Mouse (Mus musculus) MEL (cell line): ENCODE measurements around the gene Macrod2. TPM values are rescaled to one million over a fixed set of nuclear protein-coding genes. Genes with fewer than 3 reads are reported as not detected.

Source experiments
- DNase-seq: peaks from one replicate; pipeline ENCODE4 v3.0.0; 2011; ENCODE audit warnings: low read depth, low spot score
- H3K27ac ChIP-seq: 2 replicates; pipeline ENCODE4 v1.5.1; 2012; ENCODE audit warnings: low read depth, mild to moderate bottlenecking, control low read depth, low read length, moderate library complexity; ENCODE audit not compliant: control insufficient read depth
- H3K27me3 ChIP-seq, 2 experiments: fragments of 150-350 bp in 1 of 2; sonication (generic) in 1 of 2; 2 replicates each; pipeline ENCODE4 v1.6.1; 2012; ENCODE audit warnings: low read length in 2 of 2, mild to moderate bottlenecking in 2 of 2, improper control_type of control experiment in 1 of 2, moderate library complexity in 1 of 2; ENCODE audit not compliant: insufficient read depth in 2 of 2, control insufficient read depth in 1 of 2
- H3K36me3 ChIP-seq, 2 experiments: 2 replicates each; pipeline ENCODE4 v1.6.1; 2012 to 2014; ENCODE audit warnings: low read length in 2 of 2, improper control_type of control experiment in 1 of 2, inconsistent platforms in 1 of 2, mild to moderate bottlenecking in 1 of 2; ENCODE audit not compliant: insufficient read depth in 2 of 2, control insufficient read depth in 1 of 2
- H3K4me1 ChIP-seq, 2 experiments: fragments of 150-350 bp in 1 of 2; sonication (generic) in 1 of 2; 2 replicates each; pipeline ENCODE4 v1.6.1; 2012; ENCODE audit warnings: low read length in 2 of 2, improper control_type of control experiment in 1 of 2, mild to moderate bottlenecking in 1 of 2; ENCODE audit not compliant: insufficient read depth in 2 of 2, control insufficient read depth in 1 of 2
- H3K4me3 ChIP-seq, 2 experiments: fragments of 150-350 bp in 1 of 2; sonication (generic) in 1 of 2; 2 replicates each; pipeline ENCODE4 v1.5.1; 2012; ENCODE audit warnings: low read depth in 2 of 2, low read length in 2 of 2, mild to moderate bottlenecking in 2 of 2, moderate library complexity in 2 of 2, control low read depth in 1 of 2, improper control_type of control experiment in 1 of 2; ENCODE audit not compliant: control insufficient read depth in 1 of 2, insufficient read depth in 1 of 2
- H3K79me2 ChIP-seq: 2 replicates; pipeline ENCODE4 v1.6.1; 2012; ENCODE audit warnings: mild to moderate bottlenecking, low read length, moderate library complexity; ENCODE audit not compliant: control insufficient read depth, poor library complexity, insufficient read depth
- H3K9ac ChIP-seq: 2 replicates; pipeline ENCODE4 v1.6.1; 2012; ENCODE audit warnings: low read depth, mild to moderate bottlenecking, control low read depth, low read length, moderate library complexity; ENCODE audit not compliant: control insufficient read depth, poor library complexity, severe bottlenecking
- H3K9me3 ChIP-seq: fragments of 150-350 bp; sonication (generic); replicated peaks from 2 replicates; pipeline ENCODE4 v1.6.1; 2012; ENCODE audit warnings: mild to moderate bottlenecking, low read length, improper control_type of control experiment, moderate library complexity; ENCODE audit not compliant: insufficient read depth
- BHLHE40 ChIP-seq: IDR thresholded peaks from 2 replicates; pipeline ENCODE4 v1.6.1; 2012; ENCODE audit warnings: low read depth, mild to moderate bottlenecking, inconsistent platforms, low read length, improper control_type of control experiment, borderline replicate concordance
- CHD2 ChIP-seq: IDR thresholded peaks from 2 replicates; pipeline ENCODE4 v1.6.1; 2011; ENCODE audit warnings: low read length, improper control_type of control experiment
- CTCF ChIP-seq, 3 experiments: IDR thresholded peaks in 2 of 3; conservative IDR thresholded peaks in 1 of 3; 2 replicates each; pipeline ENCODE4 v1.5.1; 2011 to 2012; ENCODE audit warnings: low read length in 3 of 3, low read depth in 2 of 3, mild to moderate bottlenecking in 2 of 3, improper control_type of control experiment in 1 of 3, inconsistent platforms in 1 of 3, mixed read lengths in 1 of 3, moderate library complexity in 1 of 3; ENCODE audit not compliant: control insufficient read depth in 1 of 3, insufficient read depth in 1 of 3, poor library complexity in 1 of 3, severe bottlenecking in 1 of 3
- E2F4 ChIP-seq: IDR thresholded peaks from 2 replicates; pipeline ENCODE4 v1.6.1; 2011; ENCODE audit warnings: low read depth, low read length, improper control_type of control experiment, borderline replicate concordance
- ELF1 ChIP-seq: IDR thresholded peaks from 2 replicates; pipeline ENCODE4 v1.6.1; 2014; ENCODE audit warnings: low read depth, mild to moderate bottlenecking, inconsistent platforms, low read length, improper control_type of control experiment, moderate library complexity
- EP300 ChIP-seq, 2 experiments: IDR thresholded peaks; 2 replicates each; pipeline ENCODE4 v1.6.1; 2011; ENCODE audit warnings: improper control_type of control experiment in 2 of 2, low read length in 2 of 2, low read depth in 1 of 2, mild to moderate bottlenecking in 1 of 2
- GABPA ChIP-seq: IDR thresholded peaks from 2 replicates; pipeline ENCODE4 v1.6.1; 2012; ENCODE audit warnings: low read depth, mild to moderate bottlenecking, inconsistent platforms, low read length, improper control_type of control experiment, moderate library complexity
- GATA1 ChIP-seq: IDR thresholded peaks from 2 replicates; pipeline ENCODE4 v1.6.1; 2011; ENCODE audit warnings: low read depth, low read length, improper control_type of control experiment
- HCFC1 ChIP-seq: IDR thresholded peaks from 2 replicates; pipeline ENCODE4 v1.6.1; 2012; ENCODE audit warnings: low read depth, mild to moderate bottlenecking, inconsistent platforms, low read length, improper control_type of control experiment, moderate library complexity
- MAFK ChIP-seq: IDR thresholded peaks from 2 replicates; pipeline ENCODE4 v1.6.1; 2011; ENCODE audit warnings: low read depth, mild to moderate bottlenecking, low read length, improper control_type of control experiment, borderline replicate concordance
- MAX ChIP-seq: IDR thresholded peaks from 2 replicates; pipeline ENCODE4 v1.6.1; 2011; ENCODE audit warnings: low read length, improper control_type of control experiment
- MAZ ChIP-seq: IDR thresholded peaks from 2 replicates; pipeline ENCODE4 v1.6.1; 2012; ENCODE audit warnings: low read depth, mild to moderate bottlenecking, inconsistent platforms, low read length, improper control_type of control experiment
- MEF2A ChIP-seq: IDR thresholded peaks from 2 replicates; pipeline ENCODE4 v1.6.1; 2014; ENCODE audit warnings: low read depth, mild to moderate bottlenecking, inconsistent platforms, low read length, improper control_type of control experiment; ENCODE audit not compliant: poor library complexity, insufficient replicate concordance, severe bottlenecking; ENCODE audit errors: extremely low read depth
- MXI1 ChIP-seq: IDR thresholded peaks from 2 replicates; pipeline ENCODE4 v1.6.1; 2011; ENCODE audit warnings: mild to moderate bottlenecking, low read depth, low read length, improper control_type of control experiment
- MYB ChIP-seq: IDR thresholded peaks from 2 replicates; pipeline ENCODE4 v1.6.1; 2011; ENCODE audit warnings: mild to moderate bottlenecking, low read depth, low read length, improper control_type of control experiment
- NELFE ChIP-seq: IDR thresholded peaks from 2 replicates; pipeline ENCODE4 v1.6.1; 2011; ENCODE audit warnings: low read depth, low read length, improper control_type of control experiment
- POLR2AphosphoS5 ChIP-seq: IDR thresholded peaks from 2 replicates; pipeline ENCODE4 v1.6.1; 2012; ENCODE audit warnings: low read depth, borderline replicate concordance, mild to moderate bottlenecking, inconsistent platforms, low read length, moderate library complexity, mixed read lengths
- RAD21 ChIP-seq: IDR thresholded peaks from 2 replicates; pipeline ENCODE4 v1.6.1; 2011; ENCODE audit warnings: mild to moderate bottlenecking, low read depth, low read length, improper control_type of control experiment
- SIN3A ChIP-seq: IDR thresholded peaks from 2 replicates; pipeline ENCODE4 v1.6.1; 2012; ENCODE audit warnings: low read length, improper control_type of control experiment, inconsistent platforms
- TAL1 ChIP-seq: IDR thresholded peaks from 2 replicates; pipeline ENCODE4 v1.6.1; 2012; ENCODE audit warnings: mild to moderate bottlenecking, inconsistent platforms, low read length, moderate library complexity, mixed read lengths
- TBP ChIP-seq: IDR thresholded peaks from 2 replicates; pipeline ENCODE4 v1.8.0; 2011; ENCODE audit warnings: low read depth, low read length, improper control_type of control experiment
- TCF12 ChIP-seq: IDR thresholded peaks from 2 replicates; pipeline ENCODE4 v1.6.1; 2014; ENCODE audit warnings: low read depth, mild to moderate bottlenecking, inconsistent platforms, low read length, improper control_type of control experiment, moderate library complexity
- UBTF ChIP-seq: IDR thresholded peaks from 2 replicates; pipeline ENCODE4 v1.6.1; 2012; ENCODE audit warnings: low read depth, mild to moderate bottlenecking, inconsistent platforms, low read length, improper control_type of control experiment, moderate library complexity, borderline replicate concordance; ENCODE audit not compliant: insufficient read depth
- USF1 ChIP-seq: IDR thresholded peaks from 2 replicates; pipeline ENCODE4 v1.6.1; 2014; ENCODE audit warnings: low read depth, mild to moderate bottlenecking, inconsistent platforms, low read length, improper control_type of control experiment, moderate library complexity
- ZC3H11A ChIP-seq: IDR thresholded peaks from 2 replicates; pipeline ENCODE4 v1.6.1; 2012; ENCODE audit warnings: low read depth, mild to moderate bottlenecking, inconsistent platforms, low read length, improper control_type of control experiment
- ZKSCAN1 ChIP-seq: IDR thresholded peaks from 2 replicates; pipeline ENCODE4 v1.6.1; 2012; ENCODE audit warnings: low read depth, mild to moderate bottlenecking, inconsistent platforms, low read length, improper control_type of control experiment, moderate library complexity
- ZNF384 ChIP-seq: IDR thresholded peaks from 2 replicates; pipeline ENCODE4 v1.6.1; 2012; ENCODE audit warnings: low read depth, mild to moderate bottlenecking, inconsistent platforms, low read length, improper control_type of control experiment
- polyA plus RNA-seq, 2 experiments: library from polyadenylated mRNA; stranded (reverse) in 1 of 2; unstranded in 1 of 2; fragments of >175 nt in 1 of 2; fragments of >200 nt in 1 of 2; gene quantifications; 2 replicates each; pipeline versions ENCODE4 v1.2.1 to v1.2.4; 2012; ENCODE audit warnings: low replicate concordance in 2 of 2, low read depth in 1 of 2; ENCODE audit not compliant: insufficient read length in 2 of 2, insufficient read depth in 1 of 2, missing spikeins in 1 of 2
- total RNA-seq: library from RNA; depleted of rRNA; stranded (reverse); fragments of 300-350 nt; gene quantifications from 2 replicates; pipeline ENCODE4 v1.2.3, GENCODE M21; 2012

The Macrod2 gene
- total and polyA plus RNA-seq, 3 experiments = not detected

DNA sequence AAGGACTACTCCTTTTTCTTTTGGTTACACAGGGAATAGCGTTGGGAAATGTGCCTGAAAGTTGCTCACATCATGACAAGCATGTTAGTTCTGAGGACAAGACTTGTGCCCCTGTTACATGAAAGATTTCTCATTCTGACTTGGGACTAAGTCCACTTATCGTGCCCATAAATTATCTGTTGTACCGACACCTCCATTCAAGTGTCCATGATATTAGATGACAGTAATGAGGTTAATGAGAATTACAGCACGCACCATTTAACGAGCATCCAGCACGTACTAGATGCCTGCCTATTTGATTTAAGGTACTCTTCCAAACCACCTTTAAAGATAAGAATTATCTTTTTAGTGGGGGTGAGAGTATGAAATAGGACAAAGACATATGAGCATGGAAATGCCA is 610.5 kb downstream of the Macrod2 start:
- H3K79me2 ChIP-seq = no peaks in the 10 kb centered on the region
- H3K36me3 ChIP-seq = no peaks in the 10 kb centered on the region
- no peaks in the 10 kb centered on the region for H3K9me3 ChIP-seq
- H3K27me3 ChIP-seq = no peaks in the 10 kb centered on the region
- H3K4me1 ChIP-seq = no peaks in the 10 kb centered on the region
- no peak for DNase-seq
- TF ChIP-seq SIN3A = no peak
- no peak for TF ChIP-seq MAZ
- no peak for TF ChIP-seq MAX
- TF ChIP-seq MXI1 = no peak
- no peak for TF ChIP-seq TCF12
- no peak for TF ChIP-seq GATA1
- no peak for TF ChIP-seq TAL1
- no peak for TF ChIP-seq E2F4
- no peak for TF ChIP-seq ZC3H11A
- TF ChIP-seq POLR2AphosphoS5 = no peak
- no peak for TF ChIP-seq ELF1
- TF ChIP-seq GABPA = no peak
- TF ChIP-seq ZNF384 = no peak
- H3K4me3 ChIP-seq = no peak overlapping the region
- no peak overlapping the region for H3K27ac ChIP-seq
- H3K9ac ChIP-seq = no peak overlapping the region

DNA sequence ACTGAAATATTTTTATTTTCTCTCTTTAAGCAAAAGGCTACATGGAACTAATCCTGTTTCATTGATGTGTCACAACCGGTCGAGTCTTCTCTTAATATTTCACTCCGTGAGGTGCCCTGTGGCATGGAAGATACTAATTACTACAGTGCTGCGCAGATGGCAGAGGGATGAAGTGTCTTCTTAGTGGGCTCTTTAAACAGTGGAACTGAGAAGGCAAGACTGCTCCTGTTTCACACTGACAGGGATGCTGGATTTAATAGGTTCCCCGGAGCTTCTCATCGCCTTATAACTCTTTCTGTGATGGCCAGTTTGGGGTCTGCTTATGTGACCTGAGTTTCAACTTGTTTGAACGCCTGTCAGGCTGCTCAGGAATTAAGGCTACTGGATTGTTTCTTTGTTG is 612.6 kb downstream of the Macrod2 start:
- Histone ChIP-seq H3K9me3 (no peaks in the 10 kb centered on the region), H3K4me1 (no peaks in the 10 kb centered on the region), H3K27me3 (no peaks in the 10 kb centered on the region), H3K79me2 (no peaks in the 10 kb centered on the region), H3K36me3 (no peaks in the 10 kb centered on the region), H3K4me3 (no peak overlapping the region), H3K27ac (no peak overlapping the region), H3K9ac (no peak overlapping the region)
- no peak for DNase-seq
- TF ChIP-seq TBP (no peak), ZKSCAN1 (no peak), RAD21 (no peak), MYB (no peak), E2F4 (no peak), BHLHE40 (no peak), CHD2 (no peak), NELFE (no peak), ELF1 (no peak), USF1 (no peak), MEF2A (no peak), POLR2AphosphoS5 (no peak), MAFK (no peak), CTCF (IDR thresholded peaks at IDR 0.05 in 2 of 3, conservative IDR thresholded peaks at IDR 0.05 in 1 of 3; ENCODE audit: control insufficient read depth in 1 of 3, insufficient read depth in 1 of 3, low read depth in 2 of 3, low read length in 3 of 3, poor library complexity in 1 of 3, severe bottlenecking in 1 of 3) (no peak), UBTF (no peak), HCFC1 (no peak), EP300 (IDR thresholded peaks at IDR 0.05; ENCODE audit: low read depth in 1 of 2, low read length in 2 of 2) (no peak)
